Mouse (Mus musculus) fibroblast of lung, adult 2 months (primary cell): ENCODE measurements around the gene Cemip.

Source experiments
- DNase-seq: peaks from one replicate; pipeline ENCODE4 v3.0.0-alpha.2; 2011; ENCODE audit warnings: low read depth

Gene Cemip

GRCm38 (mm10) chr7:84026950-84027585, 59.2 kb downstream of the Cemip start:
- no peak for DNase-seq

- no peak for DNase-seq
Measured at GRCm38 (mm10) chr7:84026090-84026489, 60.2 kb downstream of the Cemip start.

- no peak for DNase-seq
Measured at GRCm38 (mm10) chr7:84023466-84023865, 62.8 kb downstream of the Cemip start.

GRCm38 (mm10) chr7:84022462-84022861, 63.8 kb downstream of the Cemip start:
- DNase-seq: no peak

- no peak for DNase-seq
Measured at GRCm38 (mm10) chr7:84019381-84019780, 66.9 kb downstream of the Cemip start.

GRCm38 (mm10) chr7:84018291-84019266, 67.7 kb downstream of the Cemip start:
- peak; percentile 89 for DNase-seq

- no peak for DNase-seq
Measured at GRCm38 (mm10) chr7:84015050-84015449, 71.3 kb downstream of the Cemip start.

GRCm38 (mm10) chr7:84013656-84014055, 72.6 kb downstream of the Cemip start:
- DNase-seq: no peak

GRCm38 (mm10) chr7:84004357-84004756, 81.9 kb downstream of the Cemip start:
- no peak for DNase-seq

- DNase-seq: no peak
Measured at GRCm38 (mm10) chr7:84001516-84001915, 84.8 kb downstream of the Cemip start.

- no peak for DNase-seq
Measured at GRCm38 (mm10) chr7:84000671-84001070, 85.6 kb downstream of the Cemip start.

GRCm38 (mm10) chr7:83999647-84000046, 86.7 kb downstream of the Cemip start:
- DNase-seq: no peak

- DNase-seq: no peak
Measured at GRCm38 (mm10) chr7:83994348-83994747, 92.0 kb downstream of the Cemip start.

- DNase-seq: no peak
Measured at GRCm38 (mm10) chr7:83989294-83989693, 97.0 kb downstream of the Cemip start.

GRCm38 (mm10) chr7:83985751-83986150, 100.6 kb downstream of the Cemip start:
- no peak for DNase-seq

- no peak for DNase-seq
Measured at GRCm38 (mm10) chr7:83982566-83982965, 103.7 kb downstream of the Cemip start.

- no peak for DNase-seq
Measured at GRCm38 (mm10) chr7:83978945-83979536, 107.3 kb downstream of the Cemip start.

GRCm38 (mm10) chr7:83978410-83978809, 107.9 kb downstream of the Cemip start:
- no peak for DNase-seq

GRCm38 (mm10) chr7:83976413-83976958, 109.8 kb downstream of the Cemip start:
- DNase-seq: peak; percentile 39

GRCm38 (mm10) chr7:83975283-83975682, 111.0 kb downstream of the Cemip start:
- DNase-seq: no peak

- no peak for DNase-seq
Measured at GRCm38 (mm10) chr7:83972485-83972884, 113.8 kb downstream of the Cemip start.

GRCm38 (mm10) chr7:83966047-83966818, 120.1 kb downstream of the Cemip start:
- DNase-seq: no peak
